Mouse (Mus musculus): Measurements from ENCODE around the gene Slc25a17.

Gene Slc25a17

DNA sequence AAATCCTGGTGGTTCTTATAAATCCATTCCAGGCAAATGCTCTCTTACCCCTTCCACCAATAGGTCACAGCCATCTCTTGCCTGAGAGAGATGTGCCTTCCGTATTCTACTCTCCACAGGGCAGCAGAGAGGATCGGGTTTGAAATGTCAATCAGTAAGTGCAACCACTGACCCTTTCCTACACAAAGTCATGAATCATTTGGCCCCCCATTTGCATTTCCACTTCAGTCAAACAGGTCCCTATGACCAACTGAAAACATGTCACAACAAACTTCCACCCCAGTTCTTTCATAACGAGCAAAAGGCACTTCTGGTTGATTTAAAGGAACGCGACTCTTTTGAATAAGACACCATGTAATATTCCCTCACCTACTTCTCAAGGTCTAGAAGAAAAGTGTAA is 1.2 kb downstream of the Slc25a17 start:
- in situ Hi-C loops (cut with MboI; ENCODE audit: unreplicated experiment in 2 of 2), result loop anchor here in 1 of 2 experiments (25.0 kb wide), 1 partner anchor 1097 kb away; the partner anchor contains the start of genes Atf4 and Rps19bp1

DNA sequence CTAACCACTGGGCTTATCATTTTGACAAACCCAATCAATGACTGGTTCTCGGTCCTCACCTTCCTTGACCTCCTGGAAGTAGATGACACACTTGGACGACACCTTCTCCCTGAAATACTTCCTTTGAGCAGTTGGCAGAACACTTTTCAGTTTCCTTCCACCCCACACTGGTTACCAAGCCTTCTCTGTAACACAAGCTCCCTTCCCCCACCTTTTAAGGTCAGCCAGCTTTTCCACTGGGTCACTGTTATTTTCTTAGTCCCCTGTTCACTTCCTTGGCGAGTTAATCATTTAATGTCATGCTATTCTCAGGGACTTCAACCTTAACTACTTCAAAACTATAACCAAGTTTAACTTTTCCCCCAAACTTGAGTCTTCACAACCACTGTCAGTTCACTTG is 1.7 kb downstream of the Slc25a17 start:
- in situ Hi-C loops (cut with MboI; ENCODE audit: unreplicated experiment in 2 of 2), result loop anchor here in 1 of 2 experiments (25.0 kb wide), 1 partner anchor 1097 kb away; the partner anchor contains the start of genes Atf4 and Rps19bp1

DNA sequence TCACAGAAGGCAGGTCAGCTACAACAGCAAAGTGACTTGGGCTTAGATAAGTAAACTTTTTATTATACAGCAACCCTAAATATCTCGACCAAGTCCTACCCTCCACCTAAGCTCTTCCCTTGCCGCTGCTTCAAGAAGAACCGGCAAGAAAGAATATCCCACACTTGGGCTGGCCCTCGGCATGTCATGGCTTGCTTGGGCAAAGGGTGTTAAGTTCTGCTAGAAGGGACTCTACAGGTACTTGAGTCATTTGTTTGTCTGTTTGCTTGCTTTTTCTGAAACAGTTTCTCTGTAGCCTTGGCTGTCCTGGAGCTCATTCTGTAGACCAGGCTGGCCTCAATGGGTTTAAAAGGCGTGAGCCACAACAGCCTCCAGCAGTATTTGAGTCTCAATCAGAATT is 3.7 kb downstream of the Slc25a17 start:
- in situ Hi-C loops (cut with MboI; ENCODE audit: unreplicated experiment in 2 of 2), result loop anchor here in 1 of 2 experiments (25.0 kb wide), 1 partner anchor 1095 kb away; the partner anchor contains the start of genes Atf4 and Rps19bp1

DNA sequence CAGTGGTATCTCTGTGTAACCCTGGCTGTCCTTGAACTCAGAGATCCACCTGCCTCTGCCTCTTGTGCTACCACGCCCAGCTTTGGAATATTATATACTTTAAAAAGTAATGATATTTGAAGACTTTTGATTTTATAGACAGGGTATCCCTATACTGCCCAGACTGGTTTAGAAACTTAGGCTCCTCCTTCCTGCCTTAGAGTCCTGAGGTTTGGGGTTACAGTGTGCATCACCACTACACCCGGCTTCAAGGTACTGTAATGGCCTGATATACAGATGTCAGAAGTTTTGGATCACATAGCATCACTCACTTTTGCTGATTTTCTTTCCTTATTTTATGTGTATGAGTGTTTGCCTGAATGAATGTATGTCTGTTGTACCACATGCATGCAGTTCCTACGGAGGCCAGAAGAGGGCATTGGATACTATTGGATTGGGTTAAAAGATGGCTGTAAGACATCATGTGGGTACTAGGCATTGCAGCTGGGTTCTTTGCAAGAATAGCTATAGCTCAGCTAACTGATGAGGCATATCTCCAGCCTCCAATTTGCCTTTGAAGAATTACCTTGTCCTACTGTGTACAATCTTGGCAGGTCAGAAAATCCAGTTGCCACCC is 5.4 kb downstream of the Slc25a17 start:
- in situ Hi-C loops (cut with MboI; ENCODE audit: unreplicated experiment in 2 of 2), result loop anchor here in 1 of 2 experiments (25.0 kb wide), 1 partner anchor 1093 kb away; the partner anchor contains the start of genes Atf4 and Rps19bp1

DNA sequence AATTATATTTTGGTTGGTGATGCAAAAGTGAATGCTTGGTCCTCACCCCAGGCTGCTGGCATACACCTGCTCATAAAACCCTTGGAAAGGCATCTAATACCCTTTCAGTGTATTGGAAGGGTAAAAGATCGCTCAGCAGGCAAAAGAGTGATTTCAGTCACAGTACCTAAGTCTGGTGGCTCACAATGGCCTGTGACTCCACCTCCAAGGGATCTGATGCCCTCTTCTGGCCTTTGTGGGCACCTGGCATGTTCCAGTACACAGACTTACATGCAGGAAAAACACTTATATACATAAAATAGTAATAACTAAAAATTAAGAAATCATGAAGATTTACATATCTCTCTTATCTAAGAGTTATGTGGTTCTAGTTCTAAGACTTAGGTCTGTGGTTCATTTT is 8.0 kb downstream of the Slc25a17 start:
- in situ Hi-C loops (cut with MboI; ENCODE audit: unreplicated experiment in 2 of 2), result loop anchor here (5.0 to 25.0 kb wide), 3 partner anchors 155 to 1090 kb away; partner anchors contain the start of genes Atf4 (in 1 of the 2) and Rps19bp1 (in 1 of the 2)

DNA sequence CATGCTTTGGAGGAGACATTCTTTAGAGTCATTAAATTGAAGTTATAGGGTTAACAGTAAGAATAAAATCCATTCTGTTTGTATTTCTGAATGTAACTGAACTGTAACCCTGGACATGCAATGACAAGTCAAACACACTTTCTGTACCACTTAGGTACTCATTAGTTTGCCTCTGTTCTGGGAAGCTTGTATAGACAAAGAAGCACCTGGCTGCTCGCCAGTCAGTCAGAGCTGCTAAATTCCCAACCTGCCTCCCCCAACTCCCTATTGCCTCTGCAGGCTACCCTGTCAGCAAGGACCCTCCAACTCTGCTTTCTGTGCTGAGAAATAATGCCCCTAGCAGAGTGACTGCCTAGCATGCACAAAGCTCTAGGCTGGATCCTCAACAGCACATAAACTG is 10.2 kb downstream of the Slc25a17 start:
- in situ Hi-C loops (cut with MboI; ENCODE audit: unreplicated experiment in 2 of 2), result loop anchor here (5.0 to 25.0 kb wide), 3 partner anchors 153 to 1088 kb away; partner anchors contain the start of genes Atf4 (in 1 of the 2) and Rps19bp1 (in 1 of the 2)

DNA sequence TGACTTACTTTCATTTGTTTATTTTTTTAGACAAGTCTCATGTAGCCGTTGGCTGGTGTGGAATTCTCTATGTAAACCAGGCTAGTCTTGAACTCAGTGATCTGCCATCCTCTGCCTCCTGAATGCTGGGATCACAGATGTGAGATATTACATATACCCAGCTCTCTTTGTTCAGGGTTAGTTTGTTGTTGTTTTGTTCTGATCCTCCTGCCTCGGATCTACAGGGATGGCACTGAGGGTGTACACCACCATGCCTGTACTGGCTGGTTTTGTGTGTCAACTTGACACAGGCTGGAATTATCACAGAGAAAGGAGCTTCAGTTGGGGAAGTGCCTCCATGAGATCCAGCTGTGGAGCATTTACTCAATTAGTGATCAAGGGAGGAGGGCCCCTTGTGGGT is 12.2 kb downstream of the Slc25a17 start:
- in situ Hi-C loops (cut with MboI; ENCODE audit: unreplicated experiment in 2 of 2), result no loop called here

DNA sequence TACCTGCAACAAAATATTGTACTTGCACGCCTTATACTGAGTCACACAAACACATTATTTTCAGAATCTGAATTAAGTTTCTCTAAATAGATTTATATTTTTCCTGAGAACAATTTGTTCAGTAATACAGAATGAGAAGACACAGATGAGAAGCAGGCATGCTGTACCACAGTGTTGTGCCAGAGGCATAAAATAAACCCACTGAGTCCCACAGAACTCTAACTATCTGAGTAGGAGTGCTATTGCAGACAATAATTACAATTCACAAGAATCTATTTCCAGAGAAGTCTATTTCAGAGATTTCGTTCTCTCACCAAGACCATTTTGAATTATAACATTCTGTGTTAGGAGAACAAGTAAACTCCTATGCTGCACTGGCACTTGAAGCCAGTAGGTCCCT is 13.1 kb downstream of the Slc25a17 start:
- in situ Hi-C loops (cut with MboI; ENCODE audit: unreplicated experiment in 2 of 2), result no loop called here

DNA sequence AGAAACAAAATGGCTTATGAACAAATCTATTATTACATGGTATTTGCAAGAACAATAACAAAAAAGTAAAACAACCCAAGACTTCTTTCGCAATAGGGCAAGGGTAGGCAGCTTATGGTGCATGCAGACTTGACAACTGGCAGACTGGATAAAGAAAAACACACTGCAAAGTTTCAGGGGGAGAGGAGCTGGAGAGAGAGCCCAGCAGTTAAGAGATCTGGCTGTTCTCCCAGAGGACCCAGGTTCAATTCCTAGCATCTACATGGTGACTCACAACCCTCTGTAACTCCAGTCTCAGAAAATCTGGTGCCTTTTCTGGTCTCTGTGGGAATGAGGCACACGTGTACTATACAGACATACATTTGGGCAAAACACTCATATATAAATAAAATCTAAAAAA is 19.2 kb downstream of the Slc25a17 start:
- in situ Hi-C loops (cut with MboI; ENCODE audit: unreplicated experiment in 2 of 2), result no loop called here

DNA sequence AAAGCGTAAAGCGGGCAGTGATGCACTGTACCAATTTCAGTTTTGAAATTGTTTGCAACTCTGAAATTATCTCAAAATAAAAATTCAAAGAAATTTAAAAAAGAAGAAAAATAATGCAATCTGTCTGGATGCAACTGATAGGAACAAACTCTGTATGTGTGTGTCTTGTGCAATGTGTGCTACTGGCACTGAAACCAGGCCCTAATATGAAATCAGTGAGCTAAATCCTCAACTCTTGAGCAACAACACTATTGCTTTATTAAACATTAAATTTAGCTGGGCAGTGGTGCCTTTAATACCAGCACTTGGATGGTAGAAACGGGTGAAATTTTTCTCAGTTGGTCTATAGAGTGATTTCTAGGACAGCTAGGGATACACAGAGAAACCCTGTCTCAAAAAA is 21.5 kb downstream of the Slc25a17 start:
- in situ Hi-C loops (cut with MboI; ENCODE audit: unreplicated experiment in 2 of 2), result no loop called here

DNA sequence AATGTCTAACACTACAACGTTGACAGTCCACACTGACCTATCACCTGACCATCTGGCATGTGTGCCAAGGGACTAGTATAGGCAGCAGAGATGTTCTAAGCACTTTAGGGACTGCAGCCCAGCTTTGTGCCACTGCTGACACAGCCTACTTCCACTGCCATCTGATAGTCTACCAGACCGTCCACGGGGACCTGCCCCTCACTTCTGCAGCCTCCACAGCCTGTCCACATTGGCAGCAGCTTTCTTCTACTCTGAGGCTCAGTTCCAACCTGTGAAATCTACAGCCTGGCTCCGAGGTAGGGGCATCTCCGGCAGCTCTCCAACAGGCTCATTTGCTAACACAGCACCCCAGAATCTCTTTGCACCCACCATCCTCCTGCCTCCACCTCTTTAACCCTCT is 24.1 kb downstream of the Slc25a17 start:
- in situ Hi-C loops (cut with MboI; ENCODE audit: unreplicated experiment in 2 of 2), result no loop called here

DNA sequence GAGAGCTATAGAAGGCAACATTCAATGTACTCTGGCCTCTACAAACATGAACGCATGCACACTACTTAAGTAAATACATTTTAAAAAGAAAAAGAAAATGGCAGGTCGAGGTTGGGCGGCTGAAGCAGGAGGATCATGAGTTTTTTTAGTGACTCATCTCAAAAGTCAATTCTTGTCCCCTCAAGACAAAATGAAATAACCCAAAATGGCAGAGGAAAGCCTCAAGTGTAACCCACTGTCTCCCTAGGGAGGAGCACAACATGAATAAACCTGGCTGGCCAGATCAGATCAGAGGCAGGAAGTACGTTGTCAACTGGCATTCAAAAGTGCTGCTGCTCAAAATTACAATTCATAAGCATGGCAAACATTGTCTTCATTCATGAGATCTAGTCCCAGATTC is 28.1 kb downstream of the Slc25a17 start:
- in situ Hi-C loops (cut with MboI; ENCODE audit: unreplicated experiment in 2 of 2), result no loop called here

DNA sequence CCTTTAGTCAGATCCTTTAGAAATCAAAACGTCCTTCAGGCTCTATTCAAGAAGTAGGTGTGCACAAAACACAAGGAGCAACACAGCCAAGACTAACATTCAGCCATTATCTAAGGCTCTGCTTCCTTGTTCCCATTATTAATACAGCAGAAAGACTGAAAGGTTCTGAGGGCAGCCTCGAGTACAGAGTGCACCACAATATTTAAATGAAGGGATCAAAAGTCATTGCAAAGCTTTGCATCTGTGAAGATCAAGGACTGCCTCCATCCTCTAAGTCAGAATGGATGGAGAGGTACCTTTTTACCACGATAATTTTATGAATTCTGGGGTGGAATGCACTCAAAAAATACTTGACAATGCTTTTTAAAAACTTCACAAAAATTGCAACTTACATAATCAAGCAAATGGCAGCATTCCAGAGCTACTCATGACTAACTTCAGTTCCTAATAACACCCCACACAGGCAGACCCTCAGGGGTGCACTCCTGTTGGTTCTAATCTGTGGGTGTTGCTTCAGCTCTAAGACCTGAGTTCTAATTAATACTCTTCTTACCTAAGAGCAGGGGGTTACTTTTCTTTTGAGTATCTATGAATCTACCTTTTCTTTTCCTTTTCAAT is 29.7 kb downstream of the Slc25a17 start:
- in situ Hi-C loops (cut with MboI; ENCODE audit: unreplicated experiment in 2 of 2), result no loop called here

DNA sequence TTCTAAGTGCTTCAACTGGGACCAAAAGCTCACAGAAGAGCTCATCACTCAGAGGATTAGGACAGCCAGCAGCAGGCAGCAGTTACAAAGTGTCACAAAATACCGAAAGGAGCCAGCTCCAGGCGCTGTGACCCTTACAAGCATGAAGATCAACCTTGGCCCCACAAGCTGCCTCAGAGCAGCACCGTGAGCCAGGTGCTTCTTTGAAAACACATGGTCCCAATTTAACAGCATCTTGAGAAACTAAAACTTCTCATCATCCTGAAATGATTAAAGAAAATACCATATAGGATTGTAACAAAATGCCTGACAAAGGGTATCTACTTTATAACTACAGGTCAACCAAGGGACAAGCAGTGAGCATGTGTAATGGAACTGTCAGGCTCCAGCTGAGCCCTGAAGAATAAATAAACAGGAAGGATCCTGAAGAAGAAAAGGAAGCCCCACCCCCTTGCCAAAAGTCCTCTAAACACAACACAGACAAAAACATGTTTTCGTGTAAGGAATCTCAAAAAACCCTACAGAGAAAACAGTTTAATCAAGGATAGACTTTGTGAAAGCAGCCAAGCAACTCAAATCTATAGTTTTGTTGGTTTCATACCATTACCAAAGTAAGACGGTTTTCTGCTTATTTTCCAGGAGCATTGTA is 30.8 kb downstream of the Slc25a17 start:
- in situ Hi-C loops (cut with MboI; ENCODE audit: unreplicated experiment in 2 of 2), result no loop called here

DNA sequence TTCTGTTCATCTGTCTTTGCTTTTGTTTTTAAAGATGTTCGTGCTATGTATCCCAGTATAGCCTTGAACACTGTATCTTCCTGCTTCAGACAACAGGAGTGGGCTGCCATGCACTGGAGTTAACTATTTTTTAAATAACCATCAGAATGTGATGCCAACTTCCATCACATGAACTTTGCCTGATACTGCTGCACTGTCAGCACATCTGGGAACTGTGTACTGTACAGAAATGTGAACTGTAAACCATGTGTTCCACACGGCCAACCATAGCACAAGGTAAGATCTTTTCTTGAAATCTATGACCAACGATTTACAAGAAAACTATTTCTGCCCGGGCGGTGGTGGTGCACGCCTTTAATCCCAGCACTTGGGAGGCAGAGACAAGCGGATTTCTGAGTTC is 33.1 kb downstream of the Slc25a17 start:
- in situ Hi-C loops (cut with MboI; ENCODE audit: unreplicated experiment in 2 of 2), result no loop called here

DNA sequence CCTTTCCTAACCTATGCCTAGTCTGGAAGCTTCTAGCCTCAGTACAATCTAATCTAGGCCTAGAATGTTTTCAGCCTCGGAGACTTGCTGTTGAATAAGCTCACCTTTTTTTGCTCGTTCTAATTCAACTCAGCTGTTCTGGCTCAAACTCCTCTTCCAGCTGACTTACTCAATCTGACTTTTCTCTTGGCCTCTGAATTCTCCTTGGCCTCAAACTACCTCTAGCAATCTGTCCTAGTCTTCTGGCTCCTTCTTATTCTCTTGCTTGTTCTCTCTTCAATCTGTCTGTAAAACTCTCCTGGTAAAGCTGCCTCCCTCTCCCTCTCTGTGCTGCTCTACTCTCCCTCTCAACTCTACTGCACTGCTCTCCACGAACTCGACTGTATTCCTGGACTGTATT is 35.6 kb downstream of the Slc25a17 start:
- in situ Hi-C loops (cut with MboI; ENCODE audit: unreplicated experiment in 2 of 2), result no loop called here

DNA sequence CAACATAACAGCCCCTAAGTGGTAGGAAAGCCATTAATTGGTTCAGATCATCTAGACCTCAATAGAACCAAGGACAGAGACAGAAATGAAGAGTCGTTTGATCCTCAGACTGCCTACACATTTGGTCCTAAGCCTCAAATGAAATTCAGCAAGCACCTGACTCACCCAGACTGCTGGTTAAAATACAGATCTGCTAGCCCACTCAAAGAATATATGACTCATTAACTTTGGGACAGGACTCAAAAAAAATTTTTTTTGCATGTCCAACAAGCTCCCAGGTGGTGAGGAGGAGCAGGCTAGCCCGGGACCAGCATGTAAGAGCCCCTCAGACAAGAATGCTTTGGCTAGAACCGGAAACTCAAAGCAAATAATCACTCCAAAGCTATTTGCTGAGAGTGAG is 40.5 kb downstream of the Slc25a17 start:
- in situ Hi-C loops (cut with MboI; ENCODE audit: unreplicated experiment in 2 of 2), result no loop called here

DNA sequence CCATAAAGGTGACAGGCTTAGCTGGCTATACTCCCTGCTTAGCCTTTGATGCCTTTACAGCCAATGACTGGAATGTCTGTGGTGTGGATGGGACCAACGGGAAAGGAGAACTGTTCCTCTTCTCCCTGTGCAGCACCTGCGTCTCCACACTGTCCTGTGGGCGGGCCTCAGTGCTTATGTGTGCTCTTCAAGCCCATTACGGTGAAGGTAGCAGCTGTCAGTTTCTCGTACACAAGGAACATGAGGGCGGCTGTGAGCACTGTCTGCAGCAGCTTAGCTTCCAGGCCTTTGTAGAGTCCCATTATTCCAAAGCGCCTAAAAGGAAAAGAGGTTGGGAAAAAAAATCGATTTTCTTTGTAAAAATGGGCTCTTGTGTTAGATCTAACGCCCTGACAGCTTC is 41.1 kb downstream of the Slc25a17 start:
- in situ Hi-C loops (cut with MboI; ENCODE audit: unreplicated experiment in 2 of 2), result no loop called here

DNA sequence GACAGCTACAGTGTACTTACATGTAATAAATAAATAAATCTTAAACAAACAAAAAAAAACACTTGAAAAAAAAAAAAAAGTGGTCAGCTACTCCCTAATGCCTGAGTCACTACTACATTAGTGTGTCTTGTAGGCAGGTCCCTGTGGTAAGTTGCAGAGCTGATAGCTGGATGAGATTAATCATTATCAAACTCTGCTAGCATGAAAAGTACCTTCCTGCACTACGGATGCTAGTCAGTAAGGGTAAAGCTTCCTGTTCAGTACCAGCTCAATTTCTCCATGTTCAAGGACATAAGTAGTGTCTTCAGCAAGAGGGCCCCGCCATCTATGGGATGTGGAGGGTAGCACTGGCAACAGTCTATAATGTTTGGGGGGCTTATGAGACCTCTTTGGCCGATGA is 46.7 kb downstream of the Slc25a17 start:
- in situ Hi-C loops (cut with MboI; ENCODE audit: unreplicated experiment in 2 of 2), result no loop called here

DNA sequence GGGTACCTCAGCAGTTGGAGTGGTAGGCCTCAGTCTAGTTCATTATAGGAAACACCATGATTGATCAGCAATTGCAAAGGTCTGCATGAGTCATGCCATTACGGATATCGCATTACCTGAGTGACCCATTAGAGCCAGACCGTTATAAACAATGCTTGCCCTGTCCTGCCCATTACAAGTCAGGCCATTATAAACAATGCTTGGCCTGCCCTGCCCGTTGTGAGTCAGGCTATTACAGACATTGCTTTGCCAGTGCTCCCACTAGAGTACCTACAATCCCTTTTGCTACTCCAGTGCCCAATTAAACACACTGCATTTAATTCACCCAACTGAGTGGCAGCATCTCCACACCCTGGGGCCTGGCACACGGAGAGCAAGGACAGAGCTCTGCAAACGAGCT is 49.6 kb downstream of the Slc25a17 start:
- in situ Hi-C loops (cut with MboI; ENCODE audit: unreplicated experiment in 2 of 2), result no loop called here

DNA sequence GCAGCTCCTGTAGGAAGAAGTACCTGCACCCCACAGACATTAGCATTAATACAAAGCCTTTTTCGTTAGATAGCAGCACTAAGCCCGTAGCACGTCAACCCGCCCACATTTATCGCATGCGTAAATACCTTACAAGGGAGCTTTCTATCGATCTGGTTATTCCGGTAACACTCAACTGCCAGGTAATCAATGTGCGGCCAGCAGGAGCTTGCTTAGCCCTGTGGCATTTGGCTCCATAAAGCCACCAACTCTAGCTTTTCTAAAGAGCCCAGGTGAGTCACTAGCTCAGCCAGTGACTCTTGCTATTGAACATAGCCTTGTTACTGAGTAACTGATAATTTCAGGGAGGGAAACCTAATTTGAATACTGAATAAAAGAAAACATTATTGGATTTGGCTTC is 50.3 kb downstream of the Slc25a17 start:
- in situ Hi-C loops (cut with MboI; ENCODE audit: unreplicated experiment in 2 of 2), result no loop called here

DNA sequence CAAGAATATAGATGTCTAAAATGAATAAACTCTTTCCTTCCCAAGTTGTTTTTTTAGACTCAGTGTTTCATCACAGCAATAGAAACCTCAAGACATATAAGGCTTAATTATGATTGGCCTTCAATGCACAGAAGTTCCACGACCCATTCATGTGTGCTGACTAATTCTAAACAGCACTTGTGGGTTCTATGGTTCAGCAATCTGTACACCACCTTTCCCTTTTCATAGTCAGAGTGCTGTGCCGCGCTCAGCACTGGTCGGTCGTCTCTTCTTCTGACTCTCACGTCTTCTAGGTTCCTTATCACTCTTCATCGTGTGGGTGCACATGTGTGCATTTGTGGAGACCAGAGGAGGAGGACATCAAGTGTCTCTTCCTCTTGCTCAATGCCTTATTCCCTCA is 52.6 kb downstream of the Slc25a17 start:
- in situ Hi-C loops (cut with MboI; ENCODE audit: unreplicated experiment in 2 of 2), result no loop called here

Data from v-Abl transformed pro-B cells (cell line).